Mouse (Mus musculus): ENCODE results near the gene Msmp.

DNA sequence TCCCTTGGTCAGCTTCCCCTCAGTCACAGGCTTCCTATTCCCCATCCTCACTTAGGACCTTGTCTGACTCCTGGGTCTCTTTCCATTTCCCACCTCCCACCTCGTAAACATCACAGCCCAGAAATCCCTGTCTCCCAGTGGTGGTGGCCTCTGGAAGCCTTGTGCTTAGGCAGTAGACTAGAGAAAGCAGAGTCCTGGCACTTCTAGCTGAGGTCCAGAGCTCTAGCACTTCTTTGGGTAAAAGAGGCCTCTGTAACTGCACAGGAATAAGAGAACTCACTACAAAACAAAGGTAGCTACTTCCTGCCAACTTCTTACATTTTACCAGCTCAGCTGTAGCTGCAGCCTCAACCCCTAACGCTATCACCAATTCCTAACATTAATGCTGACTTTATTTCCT, 23.3 kb downstream of the Msmp start:
- no peak for TF ChIP-seq CTCF (IDR thresholded peaks at IDR 0.05)
- TF ChIP-seq POLR2A (IDR thresholded peaks at IDR 0.05; ENCODE audit: insufficient read depth, low read depth, low read length) = no peak
- TF ChIP-seq EP300 (IDR thresholded peaks at IDR 0.05; ENCODE audit: insufficient read depth, low read depth, low read length) = no peak

Measured in heart, adult 2 months (tissue).